Mouse (Mus musculus) liver, embryonic 15.5 days (tissue): ENCODE measurements around the gene Rangap1. TPM values are rescaled to one million over a fixed set of nuclear protein-coding genes. Genes with fewer than 3 reads are reported as not detected.

Experiments
- ATAC-seq: fragments of 200-750 bp; cut with Nextera tagmentation; 2 replicates; pipeline ENCODE4 v1.8.0; 2017; ENCODE audit warnings: moderate number of reproducible peaks, mild to moderate bottlenecking, moderate library complexity; ENCODE audit not compliant: insufficient read depth
- H3K27ac ChIP-seq: fragments of 300-500 bp; sonication (generic); replicated peaks from 2 replicates; pipeline ENCODE4 v1.5.1; 2015; ENCODE audit warnings: mild to moderate bottlenecking, inconsistent platforms
- H3K27me3 ChIP-seq: fragments of 300-500 bp; sonication (generic); 2 replicates; pipeline ENCODE4 v1.6.1; 2015; ENCODE audit warnings: mild to moderate bottlenecking, inconsistent platforms
- H3K36me3 ChIP-seq: fragments of 300-500 bp; sonication (generic); replicated peaks from 2 replicates; pipeline ENCODE4 v1.6.1; 2015; ENCODE audit warnings: moderate library complexity, mild to moderate bottlenecking, inconsistent platforms
- H3K4me1 ChIP-seq: fragments of 300-500 bp; sonication (generic); replicated peaks from 2 replicates; pipeline ENCODE4 v1.6.1; 2015; ENCODE audit warnings: inconsistent platforms
- H3K4me2 ChIP-seq: fragments of 300-500 bp; sonication (generic); 2 replicates; pipeline ENCODE4 v1.6.1; 2015; ENCODE audit warnings: moderate library complexity, mild to moderate bottlenecking, inconsistent platforms
- H3K4me3 ChIP-seq: fragments of 300-500 bp; sonication (generic); replicated peaks from 2 replicates; pipeline ENCODE4 v1.5.1; 2015; ENCODE audit warnings: mild to moderate bottlenecking, inconsistent platforms
- H3K9ac ChIP-seq: fragments of 300-500 bp; sonication (generic); 2 replicates; pipeline ENCODE4 v1.6.1; 2015; ENCODE audit warnings: moderate library complexity, mild to moderate bottlenecking, inconsistent platforms
- H3K9me3 ChIP-seq: fragments of 300-500 bp; sonication (generic); replicated peaks from 2 replicates; pipeline ENCODE4 v1.6.1; 2016; ENCODE audit warnings: inconsistent platforms
- WGBS: fragments of 180-500 bp; shearing (Covaris S2); methylation state at CpG from one replicate; pipeline ENCODE4 v1.1.7; 2015; ENCODE audit warnings: mixed read lengths; ENCODE audit not compliant: insufficient replicate concordance; 5-methylcytosine and 5-hydroxymethylcytosine counted together
- polyA plus RNA-seq: library from polyadenylated mRNA; unstranded; fragments of >200 nt; fragmentation: Nextera tagmentation; extraction: Ambion mirVana; gene quantifications from 2 replicates; pipeline ENCODE4 v1.2.1, GENCODE M21; 2015

The Rangap1 gene
- polyA plus RNA-seq, 1 experiment from 2014 or later = 71.7 TPM

GRCm38 (mm10) chr15:81697175-81697574 is 48.2 kb downstream of the Rangap1 start, which contains the start of gene Chadl:
Gene Chadl, minus strand, starts transcription at chr15:81697287.
- Histone ChIP-seq H3K27ac (no peak within 1 kb of the TSS), H3K4me3 (no peak within 1 kb of the TSS), H3K4me1 (peaks cover 28% of the 10 kb centered on the region), H3K27me3 (peaks cover 54% of the 10 kb centered on the region), H3K9ac (no peak within 1 kb of the TSS), H3K4me2 (no peak within 1 kb of the TSS), H3K9me3 (no peaks in the 10 kb centered on the region), H3K36me3 (peaks cover 3% of the 10 kb centered on the region; the same call in 1 of the 2 replicates)
- ATAC-seq = no peak
- WGBS = 57% methylated on average over 7 of the region's 7 CpGs

- WGBS = 42% methylated on average over 18 of the region's 19 CpGs
- H3K4me2 ChIP-seq = peak overlapping the region; percentile 75
These were observed 50.4 kb downstream of the Rangap1 start for GRCm38 (mm10) chr15:81694891-81695290.

GRCm38 (mm10) chr15:81693967-81694881 is 51.1 kb downstream of the Rangap1 start:
- H3K4me2 ChIP-seq = peak overlapping the region; percentile 75
- WGBS = 1% methylated on average over 103 of the region's 107 CpGs
- ATAC-seq = peak; percentile 61
- H3K36me3 ChIP-seq = no peaks in the 10 kb centered on the region
- H3K27me3 ChIP-seq = peaks cover 63% of the 10 kb centered on the region
- H3K4me1 ChIP-seq = peaks cover 17% of the 10 kb centered on the region
- H3K9me3 ChIP-seq = no peaks in the 10 kb centered on the region
- no peak overlapping the region for H3K27ac ChIP-seq
- peak overlapping the region; percentile 39; the same call in 1 of the 2 replicates for H3K9ac ChIP-seq
- peak overlapping the region; percentile 53 for H3K4me3 ChIP-seq

More at GRCm38 (mm10) chr15:81694891-81695290, 50.4 kb downstream of the Rangap1 start:
- Histone ChIP-seq H3K4me3 (peak overlapping the region; percentile 53), H3K9me3 (no peaks in the 10 kb centered on the region), H3K27me3 (peaks cover 63% of the 10 kb centered on the region), H3K36me3 (no peaks in the 10 kb centered on the region), H3K4me1 (peaks cover 17% of the 10 kb centered on the region), H3K9ac (no peak overlapping the region), H3K27ac (no peak overlapping the region)
- no peak for ATAC-seq

- peaks cover 63% of the 10 kb centered on the region for H3K27me3 ChIP-seq
- H3K27ac ChIP-seq = no peak overlapping the region
- peak overlapping the region; percentile 75 for H3K4me2 ChIP-seq
- ATAC-seq = peak; percentile 12; the same call in 1 of the 2 replicates
- H3K4me3 ChIP-seq = peak overlapping the region; percentile 53
- H3K4me1 ChIP-seq = peaks cover 17% of the 10 kb centered on the region
- 7% methylated on average over 41 of the region's 41 CpGs for WGBS
- H3K36me3 ChIP-seq = no peaks in the 10 kb centered on the region
- H3K9me3 ChIP-seq = no peaks in the 10 kb centered on the region
- H3K9ac ChIP-seq = no peak overlapping the region
These were observed 51.9 kb downstream of the Rangap1 start for GRCm38 (mm10) chr15:81693366-81693966.

- Histone ChIP-seq H3K9me3 (no peaks in the 10 kb centered on the region), H3K4me2 (no peak overlapping the region), H3K36me3 (peaks cover 67% of the 10 kb centered on the region), H3K27me3 (no peaks in the 10 kb centered on the region), H3K4me3 (no peak overlapping the region), H3K27ac (no peak overlapping the region), H3K9ac (no peak overlapping the region), H3K4me1 (no peaks in the 10 kb centered on the region)
- 85% methylated on average over 4 of the region's 4 CpGs for WGBS
- ATAC-seq = no peak
These were observed 65.0 kb downstream of the Rangap1 start for GRCm38 (mm10) chr15:81680301-81680805.

GRCm38 (mm10) chr15:81676637-81677036 is 68.7 kb downstream of the Rangap1 start:
- peaks cover 44% of the 10 kb centered on the region for H3K36me3 ChIP-seq
- no peak overlapping the region for H3K27ac ChIP-seq
- 66% methylated on average over 3 of the region's 3 CpGs for WGBS
- no peak overlapping the region for H3K4me3 ChIP-seq
- no peak overlapping the region for H3K9ac ChIP-seq
- no peaks in the 10 kb centered on the region for H3K9me3 ChIP-seq
- no peak for ATAC-seq
- no peak overlapping the region for H3K4me2 ChIP-seq
- H3K27me3 ChIP-seq = no peaks in the 10 kb centered on the region
- no peaks in the 10 kb centered on the region for H3K4me1 ChIP-seq

- WGBS = 72% methylated on average over 4 of the region's 4 CpGs
- H3K9me3 ChIP-seq = no peaks in the 10 kb centered on the region
- peaks cover 58% of the 10 kb centered on the region for H3K36me3 ChIP-seq
- no peak overlapping the region for H3K27ac ChIP-seq
- H3K4me3 ChIP-seq = no peak overlapping the region
- no peak overlapping the region for H3K4me2 ChIP-seq
- H3K9ac ChIP-seq = no peak overlapping the region
- no peaks in the 10 kb centered on the region for H3K27me3 ChIP-seq
- ATAC-seq = no peak
- peaks cover 5% of the 10 kb centered on the region for H3K4me1 ChIP-seq
These were observed 75.1 kb downstream of the Rangap1 start for GRCm38 (mm10) chr15:81670231-81670640.

GRCm38 (mm10) chr15:81666957-81667356 is 78.4 kb downstream of the Rangap1 start:
- H3K9me3 ChIP-seq = no peaks in the 10 kb centered on the region
- no peak overlapping the region for H3K27ac ChIP-seq
- H3K36me3 ChIP-seq = peaks cover 44% of the 10 kb centered on the region
- H3K4me3 ChIP-seq = no peak overlapping the region
- H3K27me3 ChIP-seq = no peaks in the 10 kb centered on the region
- no peak for ATAC-seq
- no peak overlapping the region for H3K4me2 ChIP-seq
- no peak overlapping the region for H3K9ac ChIP-seq
- peaks cover 22% of the 10 kb centered on the region for H3K4me1 ChIP-seq
- 70% methylated on average over 10 of the region's 10 CpGs for WGBS

- H3K4me1 ChIP-seq = peaks cover 22% of the 10 kb centered on the region
- WGBS = under 1% methylated on average over 55 of the region's 55 CpGs
- H3K4me2 ChIP-seq = peak within 1 kb of the TSS; percentile 93
- H3K9ac ChIP-seq = peak within 1 kb of the TSS; percentile 81
- H3K36me3 ChIP-seq = peaks cover 21% of the 10 kb centered on the region
- no peaks in the 10 kb centered on the region for H3K27me3 ChIP-seq
- peak; percentile 99 for ATAC-seq
- peak within 1 kb of the TSS; percentile 78 for H3K27ac ChIP-seq
- peak within 1 kb of the TSS; percentile 80 for H3K4me3 ChIP-seq
- no peaks in the 10 kb centered on the region for H3K9me3 ChIP-seq
These were observed 81.4 kb downstream of the Rangap1 start, which contains the start of gene L3mbtl2 for GRCm38 (mm10) chr15:81663697-81664561. Gene L3mbtl2, plus strand, starts transcription at chr15:81663889.

- ATAC-seq = no peak; the same call in 1 of the 2 replicates
- H3K4me1 ChIP-seq = peaks cover 22% of the 10 kb centered on the region
- H3K36me3 ChIP-seq = peaks cover 15% of the 10 kb centered on the region
- H3K27ac ChIP-seq = no peak overlapping the region
- H3K27me3 ChIP-seq = no peaks in the 10 kb centered on the region
- peak overlapping the region; percentile 80 for H3K4me3 ChIP-seq
- WGBS = 53% methylated on average over 10 of the region's 10 CpGs
- H3K9ac ChIP-seq = no peak overlapping the region
- peak overlapping the region; percentile 93 for H3K4me2 ChIP-seq
- H3K9me3 ChIP-seq = no peaks in the 10 kb centered on the region
These were observed 82.0 kb downstream of the Rangap1 start for GRCm38 (mm10) chr15:81663281-81663680.
